Mouse (Mus musculus): ENCODE measurements around the gene Oas1d. TPM values are rescaled to one million over a fixed set of nuclear protein-coding genes. Genes with fewer than 3 reads are reported as not detected.
"Not testable (repeated sequence)": the region's sequence is repeated elsewhere in the genome, so short reads cannot be mapped to it uniquely, and the experiment has no call there.

The Oas1d gene
- polyA plus RNA-seq, 1 experiment from 2014 or later = not detected

- Histone ChIP-seq H3K27ac (replicated peaks) (no peak overlapping the region), H3K4me1 (replicated peaks) (no peaks in the 10 kb centered on the region), H3K9ac (no peak overlapping the region), H3K4me2 (no peak overlapping the region), H3K9me3 (no peaks in the 10 kb centered on the region), H3K36me3 (no peaks in the 10 kb centered on the region), H3K4me3 (no peak overlapping the region), H3K27me3 (no peaks in the 10 kb centered on the region)
- 88% methylated on average over 2 of the region's 2 CpGs for WGBS
- no peak for ATAC-seq (ENCODE audit: low FRiP score, low read depth)
Observed at GRCm38 (mm10) chr5:120890026-120890425, 24.3 kb upstream of the Oas1d start.

GRCm38 (mm10) chr5:120890991-120891390, 23.3 kb upstream of the Oas1d start:
- no peak for ATAC-seq (ENCODE audit: low FRiP score, low read depth)
- Histone ChIP-seq H3K4me1 (replicated peaks) (no peaks in the 10 kb centered on the region), H3K4me2 (no peak overlapping the region), H3K4me3 (no peak overlapping the region), H3K36me3 (no peaks in the 10 kb centered on the region), H3K9ac (no peak overlapping the region), H3K27ac (replicated peaks) (no peak overlapping the region), H3K27me3 (no peaks in the 10 kb centered on the region), H3K9me3 (no peaks in the 10 kb centered on the region)
- 53% methylated on average over 3 of the region's 3 CpGs for WGBS

GRCm38 (mm10) chr5:120891566-120892242, 22.6 kb upstream of the Oas1d start:
- not testable (repeated sequence) for H3K4me2 ChIP-seq; ATAC-seq (ENCODE audit: low FRiP score, low read depth); H3K4me1 ChIP-seq (replicated peaks); H3K27me3 ChIP-seq; H3K36me3 ChIP-seq; H3K4me3 ChIP-seq; H3K9ac ChIP-seq; H3K27ac ChIP-seq (replicated peaks); H3K9me3 ChIP-seq
- WGBS = 78% methylated on average over 2 of the region's 2 CpGs

GRCm38 (mm10) chr5:120892243-120892660, 22.1 kb upstream of the Oas1d start:
- no peaks in the 10 kb centered on the region for H3K4me1 ChIP-seq (replicated peaks)
- ATAC-seq (ENCODE audit: low FRiP score, low read depth) = no peak
- H3K36me3 ChIP-seq = no peaks in the 10 kb centered on the region
- no peaks in the 10 kb centered on the region for H3K27me3 ChIP-seq
- no peak overlapping the region for H3K4me2 ChIP-seq
- no peaks in the 10 kb centered on the region for H3K9me3 ChIP-seq
- H3K27ac ChIP-seq (replicated peaks) = no peak overlapping the region
- H3K9ac ChIP-seq = no peak overlapping the region
- no peak overlapping the region for H3K4me3 ChIP-seq
- WGBS = 84% methylated on average over 2 of the region's 2 CpGs

- H3K4me1 ChIP-seq (replicated peaks); H3K27me3 ChIP-seq; H3K27ac ChIP-seq (replicated peaks); ATAC-seq (ENCODE audit: low FRiP score, low read depth); H3K36me3 ChIP-seq; H3K4me2 ChIP-seq; H3K4me3 ChIP-seq; H3K9ac ChIP-seq; H3K9me3 ChIP-seq: not testable (repeated sequence)
- WGBS = 90% methylated on average over 4 of the region's 4 CpGs
Observed at GRCm38 (mm10) chr5:120893866-120894265, 20.5 kb upstream of the Oas1d start.

- not testable (repeated sequence) for H3K9ac ChIP-seq; H3K4me3 ChIP-seq; ATAC-seq (ENCODE audit: low FRiP score, low read depth); H3K36me3 ChIP-seq; H3K27ac ChIP-seq (replicated peaks); H3K27me3 ChIP-seq; H3K9me3 ChIP-seq; H3K4me1 ChIP-seq (replicated peaks); H3K4me2 ChIP-seq
- 79% methylated on average over 2 of the region's 2 CpGs for WGBS
Observed at GRCm38 (mm10) chr5:120894692-120895091, 19.6 kb upstream of the Oas1d start.

GRCm38 (mm10) chr5:120895231-120895900, 19.0 kb upstream of the Oas1d start:
- Histone ChIP-seq H3K36me3 (no peaks in the 10 kb centered on the region), H3K4me3 (no peak overlapping the region), H3K4me2 (no peak overlapping the region), H3K9me3 (no peaks in the 10 kb centered on the region), H3K27me3 (no peaks in the 10 kb centered on the region), H3K4me1 (replicated peaks) (no peaks in the 10 kb centered on the region), H3K9ac (no peak overlapping the region), H3K27ac (replicated peaks) (no peak overlapping the region)
- WGBS = 70% methylated on average over 11 of the region's 11 CpGs
- ATAC-seq (ENCODE audit: low FRiP score, low read depth) = no peak

GRCm38 (mm10) chr5:120898307-120898706, 16.0 kb upstream of the Oas1d start:
- ATAC-seq (ENCODE audit: low FRiP score, low read depth) = no peak

GRCm38 (mm10) chr5:120898726-120899125, 15.6 kb upstream of the Oas1d start:
- Histone ChIP-seq H3K9me3 (no peaks in the 10 kb centered on the region), H3K27ac (replicated peaks) (no peak overlapping the region), H3K4me3 (no peak overlapping the region), H3K27me3 (no peaks in the 10 kb centered on the region), H3K9ac (no peak overlapping the region), H3K4me1 (replicated peaks) (no peaks in the 10 kb centered on the region), H3K36me3 (no peaks in the 10 kb centered on the region), H3K4me2 (no peak overlapping the region)
- no peak for ATAC-seq (ENCODE audit: low FRiP score, low read depth)

More at GRCm38 (mm10) chr5:120898307-120898706, 16.0 kb upstream of the Oas1d start:
- H3K27me3 ChIP-seq = no peaks in the 10 kb centered on the region
- no peaks in the 10 kb centered on the region for H3K4me1 ChIP-seq (replicated peaks)
- no peaks in the 10 kb centered on the region for H3K36me3 ChIP-seq
- H3K9ac ChIP-seq = no peak overlapping the region
- H3K4me2 ChIP-seq = no peak overlapping the region
- H3K9me3 ChIP-seq = no peaks in the 10 kb centered on the region
- H3K4me3 ChIP-seq = no peak overlapping the region
- 88% methylated on average over 6 of the region's 6 CpGs for WGBS
- no peak overlapping the region for H3K27ac ChIP-seq (replicated peaks)

GRCm38 (mm10) chr5:120900666-120901065, 13.7 kb upstream of the Oas1d start:
- Histone ChIP-seq H3K27ac (replicated peaks) (no peak overlapping the region), H3K36me3 (no peaks in the 10 kb centered on the region), H3K9ac (no peak overlapping the region), H3K4me1 (replicated peaks) (no peaks in the 10 kb centered on the region), H3K27me3 (no peaks in the 10 kb centered on the region), H3K4me2 (no peak overlapping the region), H3K4me3 (no peak overlapping the region), H3K9me3 (no peaks in the 10 kb centered on the region)
- no peak for ATAC-seq (ENCODE audit: low FRiP score, low read depth)
- 60% methylated on average over 1 of the region's 1 CpGs for WGBS

GRCm38 (mm10) chr5:120902056-120902455, 12.3 kb upstream of the Oas1d start:
- Histone ChIP-seq H3K4me2 (no peak overlapping the region), H3K9ac (no peak overlapping the region), H3K4me3 (no peak overlapping the region), H3K36me3 (no peaks in the 10 kb centered on the region), H3K9me3 (no peaks in the 10 kb centered on the region), H3K27ac (replicated peaks) (no peak overlapping the region), H3K27me3 (no peaks in the 10 kb centered on the region), H3K4me1 (replicated peaks) (no peaks in the 10 kb centered on the region)
- ATAC-seq (ENCODE audit: low FRiP score, low read depth) = no peak
- WGBS = 94% methylated on average over 5 of the region's 5 CpGs

GRCm38 (mm10) chr5:120906791-120907733, 7.3 kb upstream of the Oas1d start, which contains the start of gene Oas1a:
Gene Oas1a, minus strand, starts transcription at chr5:120907521.
- not testable (repeated sequence) for ATAC-seq (ENCODE audit: low FRiP score, low read depth); H3K4me3 ChIP-seq; H3K27me3 ChIP-seq; H3K4me2 ChIP-seq; H3K9me3 ChIP-seq; H3K36me3 ChIP-seq; H3K9ac ChIP-seq; H3K4me1 ChIP-seq (replicated peaks); H3K27ac ChIP-seq (replicated peaks)
- WGBS = 47% methylated on average over 8 of the region's 12 CpGs

All from hindbrain, embryonic 15.5 days (tissue).